Mouse (Mus musculus) myocyte (in vitro differentiated cells): Measurements from ENCODE around the gene Nfkbid.

ENCODE experiments used
- CEBPB ChIP-seq: IDR thresholded peaks from 2 replicates; pipeline ENCODE4 v1.6.1; 2011; ENCODE audit warnings: mild to moderate bottlenecking, moderate library complexity; ENCODE audit not compliant: poor library complexity, insufficient read depth, severe bottlenecking
- MAX ChIP-seq: IDR thresholded peaks from one replicate; pipeline ENCODE4 v1.6.1; 2011; ENCODE audit warnings: low read depth, mild to moderate bottlenecking, control low read depth
- POLR2A ChIP-seq: IDR thresholded peaks from one replicate; pipeline ENCODE4 v1.6.1; 2011; ENCODE audit warnings: low read depth, mild to moderate bottlenecking, control low read depth, moderate library complexity; ENCODE audit not compliant: insufficient read length
- POLR2AphosphoS2 ChIP-seq: IDR thresholded peaks from one replicate; pipeline ENCODE4 v1.6.1; 2011; ENCODE audit warnings: low read depth, control low read depth; ENCODE audit not compliant: insufficient read length
- TCF12 ChIP-seq: IDR thresholded peaks from one replicate; pipeline ENCODE4 v1.6.1; 2011; ENCODE audit warnings: mild to moderate bottlenecking, control low read depth; ENCODE audit not compliant: poor library complexity, insufficient read depth, severe bottlenecking
- USF1 ChIP-seq: IDR thresholded peaks from one replicate; pipeline ENCODE4 v1.6.1; 2011; ENCODE audit warnings: low read depth, mild to moderate bottlenecking, control low read depth, moderate library complexity

DNA sequence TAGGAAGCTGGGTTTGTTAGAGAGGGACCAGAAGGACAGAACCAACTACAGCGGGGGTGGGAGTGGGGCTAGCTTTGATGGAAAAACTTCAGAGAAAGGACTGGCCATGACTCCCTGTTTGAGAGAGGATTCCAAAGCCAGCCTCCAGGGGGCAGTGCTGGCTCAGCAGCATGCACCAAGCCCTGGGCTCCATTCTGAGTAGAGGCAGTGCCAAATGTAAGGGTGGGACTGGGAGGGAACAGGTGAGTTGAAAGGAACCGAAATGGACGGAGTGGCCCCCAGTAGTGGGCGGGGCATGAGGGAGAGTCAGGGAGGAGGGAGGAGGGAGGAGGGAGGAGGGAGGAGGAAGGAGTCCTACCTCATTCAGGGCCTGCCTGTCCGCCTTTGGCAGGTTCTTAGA, 19.2 kb downstream of the Nfkbid start:
- TF ChIP-seq POLR2A = no peak
- no peak for TF ChIP-seq POLR2AphosphoS2
- TF ChIP-seq USF1 = no peak
- no peak for TF ChIP-seq TCF12
- TF ChIP-seq MAX = no peak
- TF ChIP-seq CEBPB = no peak
